Mouse (Mus musculus) forebrain, embryonic 14.5 days (tissue): ENCODE measurements around the gene Shroom3. TPM values are rescaled to one million over a fixed set of nuclear protein-coding genes. Genes with fewer than 3 reads are reported as not detected.

Experiments
- ATAC-seq: fragments of 200-750 bp; cut with Nextera tagmentation; 2 replicates; pipeline ENCODE4 v1.8.0; 2017; ENCODE audit warnings: mild to moderate bottlenecking, moderate library complexity
- DNase-seq: peaks from one replicate; pipeline ENCODE4 v3.0.0-alpha.2; 2015; ENCODE audit warnings: low spot score
- H3K27ac ChIP-seq: fragments of 300-500 bp; sonication (generic); 2 replicates; pipeline ENCODE4 v1.5.1; 2014; ENCODE audit warnings: low read depth, mild to moderate bottlenecking, control low read depth, low read length, moderate library complexity
- H3K27me3 ChIP-seq: fragments of 300-500 bp; sonication (generic); replicated peaks from 2 replicates; pipeline ENCODE4 v1.6.1; 2014; ENCODE audit warnings: low read length, control low read depth, mixed read lengths; ENCODE audit not compliant: control insufficient read depth, insufficient read depth
- H3K36me3 ChIP-seq: fragments of 300-500 bp; sonication (generic); 2 replicates; pipeline ENCODE4 v1.6.1; 2014; ENCODE audit warnings: low read length, control low read depth; ENCODE audit not compliant: control insufficient read depth, insufficient read depth
- H3K4me1 ChIP-seq: fragments of 300-500 bp; sonication (generic); 2 replicates; pipeline ENCODE4 v1.6.1; 2014; ENCODE audit warnings: antibody characterized with exemption, low read length, control low read depth; ENCODE audit not compliant: control insufficient read depth, insufficient read depth
- H3K4me2 ChIP-seq: fragments of 300-500 bp; sonication (generic); 2 replicates; pipeline ENCODE4 v1.6.1; 2014; ENCODE audit warnings: mild to moderate bottlenecking, control low read depth, low read length
- H3K4me3 ChIP-seq: fragments of 300-500 bp; sonication (generic); 2 replicates; pipeline ENCODE4 v1.5.1; 2014; ENCODE audit warnings: low read depth, low read length, control low read depth
- H3K9ac ChIP-seq: fragments of 300-500 bp; sonication (generic); 2 replicates; pipeline ENCODE4 v1.6.1; 2014; ENCODE audit warnings: mild to moderate bottlenecking, low read length, control low read depth, moderate library complexity
- H3K9me3 ChIP-seq: fragments of 300-500 bp; sonication (generic); replicated peaks from 2 replicates; pipeline ENCODE4 v1.6.1; 2016; ENCODE audit warnings: low read length, control low read depth, mixed read lengths; ENCODE audit not compliant: control insufficient read depth
- WGBS: fragments of 180-500 bp; shearing (Covaris S2); extraction: QIAGEN DNeasy Blood & Tissue Kit; methylation state at CpG from one replicate; pipeline ENCODE4 v1.1.7; 2014; 5-methylcytosine and 5-hydroxymethylcytosine counted together
- polyA plus RNA-seq: library from polyadenylated mRNA; unstranded; fragments of >200 nt; fragmentation: Nextera tagmentation; extraction: Ambion mirVana; gene quantifications from 2 replicates; pipeline ENCODE4 v1.2.1, GENCODE M21; 2014

Gene Shroom3
- polyA plus RNA-seq, 1 experiment from 2014 or later = 1.6 TPM

- no peaks in the 10 kb centered on the region for H3K9me3 ChIP-seq
- 86% methylated on average over 5 of the region's 5 CpGs for WGBS
- no peaks in the 10 kb centered on the region for H3K36me3 ChIP-seq
- no peak overlapping the region for H3K9ac ChIP-seq
- DNase-seq (no peak), ATAC-seq (no peak)
- no peak overlapping the region for H3K27ac ChIP-seq
- no peaks in the 10 kb centered on the region for H3K27me3 ChIP-seq
- no peak overlapping the region for H3K4me2 ChIP-seq
- H3K4me1 ChIP-seq = peaks cover 7% of the 10 kb centered on the region
- H3K4me3 ChIP-seq = no peak overlapping the region
Observed at GRCm38 (mm10) chr5:92890902-92891301, 207.7 kb downstream of the Shroom3 start.

DNA sequence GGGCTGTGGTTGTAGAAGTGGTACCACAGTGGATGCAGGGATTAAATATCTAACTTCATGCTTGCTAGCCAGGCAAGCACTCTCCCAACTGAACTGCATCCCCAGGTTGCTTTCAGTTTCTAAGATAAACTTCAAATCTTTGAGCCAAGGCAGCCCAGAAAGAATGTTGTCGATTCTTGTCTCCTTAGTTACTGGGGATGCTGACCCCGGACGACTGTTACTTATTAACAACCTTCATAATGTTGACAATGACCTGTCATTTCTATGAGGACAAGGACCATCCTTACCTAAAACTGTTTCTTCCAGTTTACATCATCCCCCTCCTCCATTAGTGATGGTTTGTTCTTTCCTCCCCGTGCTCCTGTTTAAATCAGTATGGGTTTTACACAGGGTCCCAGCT lies 210.0 kb downstream of the Shroom3 start:
- no peak overlapping the region for H3K4me3 ChIP-seq
- H3K4me1 ChIP-seq = peaks cover 14% of the 10 kb centered on the region
- ATAC-seq (no peak), DNase-seq (no peak)
- H3K27me3 ChIP-seq = no peaks in the 10 kb centered on the region
- 8% methylated on average over 4 of the region's 4 CpGs for WGBS
- H3K9ac ChIP-seq = no peak overlapping the region
- H3K36me3 ChIP-seq = no peaks in the 10 kb centered on the region
- peak overlapping the region; percentile 15 for H3K27ac ChIP-seq
- no peak overlapping the region for H3K4me2 ChIP-seq
- H3K9me3 ChIP-seq = no peaks in the 10 kb centered on the region

- WGBS = 0% methylated on average over 1 of the region's 1 CpGs
- ATAC-seq (no peak), DNase-seq (peak; percentile 44)
Observed at GRCm38 (mm10) chr5:92893711-92894110, 210.5 kb downstream of the Shroom3 start.

DNA sequence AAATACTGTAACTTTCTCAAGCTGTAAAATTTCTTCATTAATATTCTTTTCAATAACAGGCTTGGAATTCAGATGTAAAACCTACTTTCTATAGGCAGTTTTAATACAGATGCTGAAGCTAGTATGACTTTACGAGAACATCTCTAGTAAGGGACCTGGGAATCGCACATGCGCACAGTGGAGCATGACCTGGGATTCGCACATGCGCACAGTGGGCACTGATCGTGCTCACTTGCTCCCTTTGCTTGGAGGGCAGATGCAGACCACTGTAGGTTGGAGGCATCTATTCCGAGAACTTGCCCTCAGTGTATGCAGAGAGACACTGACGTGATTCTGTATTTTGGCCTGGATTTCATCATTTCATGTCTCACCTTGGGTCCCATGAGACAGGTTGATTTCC lies 212.6 kb downstream of the Shroom3 start:
- DNase-seq (no peak), ATAC-seq (no peak)
- no peak overlapping the region for H3K27ac ChIP-seq
- H3K4me3 ChIP-seq = no peak overlapping the region
- H3K9me3 ChIP-seq = no peaks in the 10 kb centered on the region
- H3K4me2 ChIP-seq = no peak overlapping the region
- no peaks in the 10 kb centered on the region for H3K27me3 ChIP-seq
- WGBS = 93% methylated on average over 8 of the region's 8 CpGs
- no peaks in the 10 kb centered on the region for H3K36me3 ChIP-seq
- H3K4me1 ChIP-seq = peaks cover 20% of the 10 kb centered on the region
- H3K9ac ChIP-seq = no peak overlapping the region

More at GRCm38 (mm10) chr5:92893711-92894110, 210.5 kb downstream of the Shroom3 start:
- Histone ChIP-seq H3K4me1 (peaks cover 18% of the 10 kb centered on the region), H3K4me2 (no peak overlapping the region), H3K9ac (no peak overlapping the region), H3K27ac (peak overlapping the region; percentile 15), H3K27me3 (no peaks in the 10 kb centered on the region), H3K36me3 (no peaks in the 10 kb centered on the region), H3K4me3 (no peak overlapping the region), H3K9me3 (no peaks in the 10 kb centered on the region)

- H3K4me3 ChIP-seq = no peak overlapping the region
- peak overlapping the region; percentile 76; the same call in 1 of the 2 replicates for H3K27ac ChIP-seq
- no peaks in the 10 kb centered on the region for H3K9me3 ChIP-seq
- peaks cover 20% of the 10 kb centered on the region for H3K4me1 ChIP-seq
- no peak for ATAC-seq
- H3K4me2 ChIP-seq = peak overlapping the region; percentile 96; the same call in 1 of the 2 replicates
- H3K9ac ChIP-seq = no peak overlapping the region
- peak; percentile 18 for DNase-seq
- no peaks in the 10 kb centered on the region for H3K36me3 ChIP-seq
- no peaks in the 10 kb centered on the region for H3K27me3 ChIP-seq
- WGBS = 53% methylated on average over 1 of the region's 1 CpGs
Observed at GRCm38 (mm10) chr5:92896725-92897280, 213.6 kb downstream of the Shroom3 start.

DNA sequence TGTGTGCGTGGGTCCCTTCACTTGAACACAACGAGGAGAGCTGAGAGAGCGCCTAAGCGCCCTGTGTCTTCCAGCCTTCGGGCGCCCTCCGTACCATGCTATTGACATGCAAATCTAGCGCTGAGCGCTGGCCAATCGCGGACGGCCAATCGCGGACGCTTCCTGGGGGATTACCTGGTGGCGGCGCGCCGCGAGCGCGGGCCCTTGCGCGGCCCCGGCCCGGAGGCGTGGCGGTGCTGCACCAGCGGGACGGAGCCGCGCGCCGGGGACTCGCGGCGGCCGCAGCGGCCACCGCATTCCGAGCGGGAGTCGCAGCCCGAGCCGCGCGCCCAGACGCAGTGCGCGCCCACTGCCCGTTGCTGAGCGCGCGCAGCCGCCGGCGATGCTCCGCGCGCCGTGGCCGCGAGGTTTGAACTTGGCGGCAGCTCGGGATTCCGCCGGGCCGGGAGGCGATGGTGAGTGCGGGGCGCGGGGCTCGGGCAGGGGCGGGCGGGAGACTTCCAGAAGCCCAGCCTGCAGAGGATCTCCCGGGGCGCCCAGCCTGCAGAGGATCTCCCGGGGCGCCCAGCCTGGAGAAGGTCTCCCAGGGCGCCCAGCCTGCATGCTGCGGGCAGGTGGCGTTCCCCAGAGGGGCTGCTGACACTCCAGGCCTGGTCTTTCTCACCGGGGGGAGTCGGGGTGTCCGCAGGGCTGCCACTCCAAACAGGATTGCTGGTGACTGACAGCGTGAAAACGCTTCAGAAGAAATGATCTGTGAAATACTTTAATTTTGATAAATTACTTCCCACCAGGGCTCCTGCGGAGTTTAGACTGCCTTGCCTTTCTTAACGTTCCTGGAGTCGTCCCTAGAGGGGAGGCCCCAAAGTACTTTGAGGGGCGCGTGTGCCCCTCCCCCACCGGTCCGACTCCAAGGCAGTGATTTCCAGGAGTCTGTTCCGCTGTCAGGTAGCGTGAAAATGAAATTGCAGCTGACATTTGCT lies 214.8 kb downstream of the Shroom3 start:
- peaks cover 20% of the 10 kb centered on the region for H3K4me1 ChIP-seq
- WGBS = under 1% methylated on average over 80 of the region's 96 CpGs

DNA sequence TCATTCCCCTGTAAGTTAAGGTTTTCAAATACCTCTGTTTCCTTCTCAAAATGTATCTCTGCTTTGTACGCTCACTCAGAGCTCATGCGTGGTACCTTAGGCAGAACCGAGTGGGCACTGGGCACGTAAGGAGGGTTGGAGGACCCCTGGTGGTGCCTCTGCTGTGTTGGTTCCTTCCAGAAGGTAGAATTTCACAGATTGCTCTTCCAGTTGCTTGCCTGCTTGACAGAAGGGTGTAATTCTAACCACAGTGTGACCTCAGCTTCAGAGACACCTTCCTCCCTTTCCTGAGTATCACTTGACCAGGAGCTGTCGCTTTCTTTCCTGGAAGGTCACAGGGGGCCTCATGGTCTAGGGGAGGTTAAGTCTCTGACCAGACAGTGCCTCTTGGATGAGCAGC lies 217.2 kb downstream of the Shroom3 start:
- WGBS = 77% methylated on average over 5 of the region's 5 CpGs
- Histone ChIP-seq H3K27me3 (no peaks in the 10 kb centered on the region), H3K4me2 (no peak overlapping the region; the same call in 1 of the 2 replicates), H3K36me3 (no peaks in the 10 kb centered on the region), H3K27ac (no peak overlapping the region), H3K9me3 (no peaks in the 10 kb centered on the region), H3K4me1 (peaks cover 24% of the 10 kb centered on the region), H3K9ac (no peak overlapping the region), H3K4me3 (no peak overlapping the region)
- ATAC-seq (no peak), DNase-seq (peak; percentile 8)

More for the DNA sequence above, 214.8 kb downstream of the Shroom3 start:
- Histone ChIP-seq H3K36me3 (no peaks in the 10 kb centered on the region), H3K9me3 (no peaks in the 10 kb centered on the region), H3K27me3 (no peaks in the 10 kb centered on the region), H3K27ac (peak overlapping the region; percentile 76), H3K9ac (peak overlapping the region; percentile 81), H3K4me3 (peak overlapping the region; percentile 71), H3K4me2 (peak overlapping the region; percentile 96)
- peak; percentile 97 for ATAC-seq
- DNase-seq = peak; percentile 92

DNA sequence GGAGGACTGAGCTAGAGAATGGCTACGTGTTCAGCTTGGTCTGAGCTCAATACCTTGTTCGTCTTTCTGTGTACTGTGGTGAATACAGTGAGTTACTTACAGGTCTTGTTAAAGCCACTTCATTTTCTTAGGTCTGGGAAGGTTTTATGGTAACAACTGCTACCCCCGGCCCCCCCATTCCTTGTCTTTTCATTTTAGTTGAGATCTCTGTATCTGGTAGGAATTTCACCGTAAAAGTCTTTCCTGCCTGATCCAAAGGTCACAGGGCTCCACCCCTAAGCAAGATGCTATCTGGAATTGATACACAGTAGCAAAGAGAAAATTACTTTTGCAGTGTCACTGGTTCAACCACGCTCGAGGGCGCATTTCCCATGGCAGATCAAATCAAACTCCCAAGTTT lies 218.6 kb downstream of the Shroom3 start:
- no peak for ATAC-seq
- Histone ChIP-seq H3K4me3 (no peak overlapping the region), H3K4me1 (peaks cover 25% of the 10 kb centered on the region), H3K9me3 (no peaks in the 10 kb centered on the region), H3K4me2 (no peak overlapping the region), H3K36me3 (no peaks in the 10 kb centered on the region), H3K9ac (no peak overlapping the region), H3K27me3 (no peaks in the 10 kb centered on the region), H3K27ac (no peak overlapping the region)
- no peak for DNase-seq
- 84% methylated on average over 7 of the region's 7 CpGs for WGBS
